Mouse (Mus musculus) lung, adult 2 months (tissue): Measurements from ENCODE around the gene Ambra1.

ENCODE experiments used
- CTCF ChIP-seq: fragments of 200-500 bp; IDR thresholded peaks from 2 replicates; pipeline ENCODE4 v1.5.1; 2011; ENCODE audit warnings: mild to moderate bottlenecking, low read length, control low read depth; ENCODE audit not compliant: insufficient read depth
- POLR2A ChIP-seq: fragments of 200-500 bp; IDR thresholded peaks from 2 replicates; pipeline ENCODE4 v1.6.1; 2011; ENCODE audit warnings: low read depth, mild to moderate bottlenecking, control low read depth, low read length, borderline replicate concordance; ENCODE audit errors: extremely low read depth

DNA sequence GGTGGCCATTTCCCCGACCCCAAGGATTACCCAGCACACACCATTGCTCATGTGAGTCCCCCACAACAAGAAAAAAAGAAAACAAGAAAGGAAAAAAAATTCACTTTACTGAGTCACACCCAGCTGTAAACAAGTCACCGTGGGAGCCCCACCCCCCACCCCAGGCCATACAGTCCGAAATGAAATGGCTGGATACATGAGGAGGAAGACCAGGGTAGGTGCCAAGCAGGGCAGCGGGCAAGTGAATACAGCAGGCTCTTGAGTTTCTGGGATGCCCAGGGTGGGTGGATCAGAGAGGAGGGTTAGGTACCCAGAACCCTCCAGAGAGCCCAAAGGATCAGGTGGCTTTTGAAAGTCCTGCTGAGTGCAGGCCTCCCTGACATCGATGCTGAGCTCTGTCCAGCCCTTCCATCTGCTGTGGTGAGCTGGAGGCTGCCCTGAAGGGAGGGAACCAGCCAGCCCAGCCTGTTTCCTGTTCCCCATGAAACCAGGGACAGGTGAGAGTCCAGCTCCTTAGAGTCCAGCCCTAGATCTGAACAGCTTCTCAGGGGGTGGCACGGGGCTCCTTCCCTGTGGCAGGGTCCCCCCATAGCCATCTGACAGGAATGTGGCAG is 202.9 kb downstream of the Ambra1 start:
- TF ChIP-seq CTCF (no peak), POLR2A (no peak)
